Mouse (Mus musculus) lung, postnatal 0 days (tissue): ENCODE measurements at regions not wholly inside any gene's neighbourhood (a gene's known extent, or its start where the extent isn't known, plus 50 kb on each side); places are given as distances from the start of the nearest gene placed in this dataset.

ENCODE experiments used
- ATAC-seq: fragments of 200-750 bp; cut with Nextera tagmentation; 2 replicates; pipeline ENCODE4 v1.8.0; 2017; ENCODE audit warnings: moderate library complexity
- DNase-seq: peaks from one replicate; pipeline ENCODE4 v3.0.0-alpha.2; 2016; ENCODE audit warnings: low spot score
- H3K27ac ChIP-seq: fragments of 300-500 bp; sonication (generic); 2 replicates; pipeline ENCODE4 v1.5.1; 2014; ENCODE audit warnings: antibody characterized with exemption, mild to moderate bottlenecking, low read length, mixed read lengths
- H3K27me3 ChIP-seq: fragments of 300-500 bp; sonication (generic); replicated peaks from 2 replicates; pipeline ENCODE4 v1.6.1; 2014; ENCODE audit warnings: low read length, mixed read lengths; ENCODE audit not compliant: insufficient read depth
- H3K36me3 ChIP-seq: fragments of 300-500 bp; sonication (generic); 2 replicates; pipeline ENCODE4 v1.6.1; 2014; ENCODE audit warnings: low read length, mixed read lengths; ENCODE audit not compliant: insufficient read depth
- H3K4me1 ChIP-seq: fragments of 300-500 bp; sonication (generic); 2 replicates; pipeline ENCODE4 v1.6.1; 2014; ENCODE audit warnings: antibody characterized with exemption, low read depth, low read length, mixed read lengths; ENCODE audit not compliant: insufficient read depth
- H3K4me2 ChIP-seq: fragments of 300-500 bp; sonication (generic); replicated peaks from 2 replicates; pipeline ENCODE4 v1.6.1; 2014; ENCODE audit warnings: low read depth, mild to moderate bottlenecking, low read length, moderate library complexity, mixed read lengths
- H3K4me3 ChIP-seq: fragments of 300-500 bp; sonication (generic); 2 replicates; pipeline ENCODE4 v1.5.1; 2014; ENCODE audit warnings: low read depth, low read length
- H3K9ac ChIP-seq: fragments of 300-500 bp; sonication (generic); replicated peaks from 2 replicates; pipeline ENCODE4 v1.6.1; 2014; ENCODE audit warnings: low read depth, mild to moderate bottlenecking
- H3K9me3 ChIP-seq: fragments of 300-500 bp; sonication (generic); 2 replicates; pipeline ENCODE4 v1.6.1; 2016; ENCODE audit warnings: low read length, mixed read lengths
- CTCF ChIP-seq: IDR thresholded peaks from 2 replicates; pipeline ENCODE4 v1.5.1; 2016; ENCODE audit warnings: antibody characterized with exemption, mild to moderate bottlenecking
- EP300 ChIP-seq: IDR thresholded peaks from 2 replicates; pipeline ENCODE4 v1.6.1; 2016; ENCODE audit warnings: antibody characterized with exemption, mild to moderate bottlenecking, control low read depth
- WGBS: fragments of 180-500 bp; shearing (Covaris S2); extraction: QIAGEN DNeasy Blood & Tissue Kit; methylation state at CpG from one replicate; pipeline ENCODE4 v1.1.7; 2014; 5-methylcytosine and 5-hydroxymethylcytosine counted together

GRCm38 (mm10) chr6:31167732-31168131 is 208.9 kb upstream of the Klf14 start:
- H3K4me1 ChIP-seq, result no peaks in the 10 kb centered on the region
- no peak overlapping the region for H3K4me3 ChIP-seq
- H3K9me3 ChIP-seq, result no peaks in the 10 kb centered on the region
- 89% methylated on average over 5 of the region's 5 CpGs for WGBS
- ATAC-seq (no peak), DNase-seq (no peak)
- no peaks in the 10 kb centered on the region for H3K36me3 ChIP-seq
- TF ChIP-seq EP300 (no peak), CTCF (no peak)
- no peaks in the 10 kb centered on the region for H3K27me3 ChIP-seq
- no peak overlapping the region for H3K27ac ChIP-seq
- H3K9ac ChIP-seq, result no peak overlapping the region
- no peak overlapping the region for H3K4me2 ChIP-seq

GRCm38 (mm10) chr6:31168730-31169129 is 209.9 kb upstream of the Klf14 start:
- H3K27me3 ChIP-seq, result no peaks in the 10 kb centered on the region
- DNase-seq (no peak), ATAC-seq (no peak)
- WGBS, result 76% methylated on average over 3 of the region's 3 CpGs
- no peaks in the 10 kb centered on the region for H3K4me1 ChIP-seq
- H3K9me3 ChIP-seq, result no peaks in the 10 kb centered on the region
- no peaks in the 10 kb centered on the region for H3K36me3 ChIP-seq
- no peak overlapping the region for H3K9ac ChIP-seq
- H3K4me2 ChIP-seq, result no peak overlapping the region
- H3K4me3 ChIP-seq, result no peak overlapping the region
- H3K27ac ChIP-seq, result no peak overlapping the region
- no peak for TF ChIP-seq CTCF
- TF ChIP-seq EP300, result no peak

GRCm38 (mm10) chr6:31169343-31169742 is 210.5 kb upstream of the Klf14 start:
- TF ChIP-seq CTCF (no peak), EP300 (no peak)
- H3K4me2 ChIP-seq, result no peak overlapping the region
- no peaks in the 10 kb centered on the region for H3K36me3 ChIP-seq
- no peak overlapping the region for H3K27ac ChIP-seq
- 61% methylated on average over 9 of the region's 9 CpGs for WGBS
- H3K4me3 ChIP-seq, result no peak overlapping the region
- H3K4me1 ChIP-seq, result no peaks in the 10 kb centered on the region
- ATAC-seq, result no peak
- H3K27me3 ChIP-seq, result no peaks in the 10 kb centered on the region
- H3K9ac ChIP-seq, result no peak overlapping the region
- no peaks in the 10 kb centered on the region for H3K9me3 ChIP-seq
- no peak for DNase-seq

GRCm38 (mm10) chr6:31169868-31170600 is 211.2 kb upstream of the Klf14 start:
- TF ChIP-seq EP300 (no peak), CTCF (peak; percentile 25; the same call in 1 of the 2 replicates)
- Histone ChIP-seq H3K9me3 (no peaks in the 10 kb centered on the region), H3K27me3 (no peaks in the 10 kb centered on the region), H3K4me1 (no peaks in the 10 kb centered on the region), H3K9ac (no peak overlapping the region), H3K4me3 (no peak overlapping the region), H3K4me2 (no peak overlapping the region), H3K27ac (no peak overlapping the region), H3K36me3 (no peaks in the 10 kb centered on the region)
- ATAC-seq, result no peak
- DNase-seq, result no peak
- WGBS, result 44% methylated on average over 9 of the region's 9 CpGs

GRCm38 (mm10) chr6:31171831-31172569 is 213.1 kb upstream of the Klf14 start:
- H3K9ac ChIP-seq, result no peak overlapping the region
- no peaks in the 10 kb centered on the region for H3K9me3 ChIP-seq
- DNase-seq (no peak), ATAC-seq (no peak)
- no peak overlapping the region for H3K4me3 ChIP-seq
- H3K4me1 ChIP-seq, result no peaks in the 10 kb centered on the region
- H3K36me3 ChIP-seq, result no peaks in the 10 kb centered on the region
- no peak overlapping the region for H3K27ac ChIP-seq
- TF ChIP-seq CTCF, result no peak
- no peak for TF ChIP-seq EP300
- H3K4me2 ChIP-seq, result no peak overlapping the region
- H3K27me3 ChIP-seq, result no peaks in the 10 kb centered on the region
- WGBS, result 71% methylated on average over 10 of the region's 10 CpGs

- H3K27ac ChIP-seq, result no peak overlapping the region
- TF ChIP-seq CTCF (no peak), EP300 (no peak)
- no peak overlapping the region for H3K9ac ChIP-seq
- H3K9me3 ChIP-seq, result no peaks in the 10 kb centered on the region
- H3K4me2 ChIP-seq, result no peak overlapping the region
- 66% methylated on average over 6 of the region's 6 CpGs for WGBS
- no peaks in the 10 kb centered on the region for H3K4me1 ChIP-seq
- no peak for DNase-seq
- no peak for ATAC-seq
- H3K36me3 ChIP-seq, result no peaks in the 10 kb centered on the region
- H3K27me3 ChIP-seq, result no peaks in the 10 kb centered on the region
- H3K4me3 ChIP-seq, result no peak overlapping the region
Observed at GRCm38 (mm10) chr6:31175769-31176168, 216.9 kb upstream of the Klf14 start.
